Mouse (Mus musculus) heart, adult 2 months (tissue): ENCODE measurements around the gene Spats1. TPM values are rescaled to one million over a fixed set of nuclear protein-coding genes. Genes with fewer than 3 reads are reported as not detected.

ENCODE experiments used
- DNase-seq, 2 experiments: peaks; one replicate each; pipeline ENCODE4 v3.0.0; 2021
- H3K27ac ChIP-seq: fragments of 200-600 bp; 2 replicates; pipeline ENCODE4 v1.8.1; 2022
- H3K27me3 ChIP-seq: fragments of 200-500 bp; 2 replicates; pipeline ENCODE4 v1.6.1; 2012; ENCODE audit warnings: mild to moderate bottlenecking, low read length, inconsistent platforms, mixed read lengths; ENCODE audit not compliant: control insufficient read depth, insufficient read depth
- H3K36me3 ChIP-seq: fragments of 200-500 bp; 2 replicates; pipeline ENCODE4 v1.6.1; 2012; ENCODE audit warnings: low read length, inconsistent platforms; ENCODE audit not compliant: control insufficient read depth, insufficient read depth
- H3K4me1 ChIP-seq: fragments of 200-500 bp; 2 replicates; pipeline ENCODE4 v1.6.1; 2011; ENCODE audit warnings: low read length; ENCODE audit not compliant: control insufficient read depth, insufficient read depth
- H3K4me3 ChIP-seq: fragments of 200-600 bp; 2 replicates; pipeline ENCODE4 v1.8.1; 2022
- H3K79me2 ChIP-seq: fragments of 200-500 bp; replicated peaks from 2 replicates; pipeline ENCODE4 v1.6.1; 2012; ENCODE audit warnings: mild to moderate bottlenecking, inconsistent platforms, low read length, moderate library complexity, mixed read lengths; ENCODE audit not compliant: control insufficient read depth, insufficient read depth
- H3K9ac ChIP-seq: fragments of 200-500 bp; 2 replicates; pipeline ENCODE4 v1.6.1; 2012; ENCODE audit warnings: low read depth, mild to moderate bottlenecking, control low read depth, inconsistent platforms, low read length, mixed read lengths
- CTCF ChIP-seq: fragments of 200-600 bp; IDR thresholded peaks from 2 replicates; pipeline ENCODE4 v1.8.1; 2022; ENCODE audit warnings: antibody characterized with exemption, mild to moderate bottlenecking, moderate library complexity
- EP300 ChIP-seq: fragments of 200-500 bp; IDR thresholded peaks from 2 replicates; pipeline ENCODE4 v1.6.1; 2011; ENCODE audit warnings: low read depth, low read length, control low read depth; ENCODE audit not compliant: insufficient read depth
- POLR2A ChIP-seq: fragments of 200-500 bp; IDR thresholded peaks from 2 replicates; pipeline ENCODE4 v1.6.1; 2011; ENCODE audit warnings: mild to moderate bottlenecking, low read depth, low read length, control low read depth; ENCODE audit not compliant: insufficient read depth
- WGBS: fragments of 180-500 bp; shearing (Covaris S2); methylation state at CpG from one replicate; pipeline ENCODE4 v1.1.7; 2018; 5-methylcytosine and 5-hydroxymethylcytosine counted together
- intact Hi-C: fragments of 180-260 bp; cut with DNase I; formaldehyde crosslinking; loops from one replicate; pipeline ENCODE4 v1.15.1; 2025
- polyA plus RNA-seq: library from polyadenylated mRNA; depleted of rRNA; stranded (reverse); fragments of >200 nt; gene quantifications from 2 replicates; pipeline ENCODE4 v1.2.3, GENCODE M21; 2012
- total RNA-seq, 2 experiments: library from RNA; stranded (reverse); gene quantifications; 2 replicates each; pipeline ENCODE4 v1.2.3; 2021

The Spats1 gene
- total and polyA plus RNA-seq, 3 experiments, result 0.16 TPM; not detected in 2

DNA sequence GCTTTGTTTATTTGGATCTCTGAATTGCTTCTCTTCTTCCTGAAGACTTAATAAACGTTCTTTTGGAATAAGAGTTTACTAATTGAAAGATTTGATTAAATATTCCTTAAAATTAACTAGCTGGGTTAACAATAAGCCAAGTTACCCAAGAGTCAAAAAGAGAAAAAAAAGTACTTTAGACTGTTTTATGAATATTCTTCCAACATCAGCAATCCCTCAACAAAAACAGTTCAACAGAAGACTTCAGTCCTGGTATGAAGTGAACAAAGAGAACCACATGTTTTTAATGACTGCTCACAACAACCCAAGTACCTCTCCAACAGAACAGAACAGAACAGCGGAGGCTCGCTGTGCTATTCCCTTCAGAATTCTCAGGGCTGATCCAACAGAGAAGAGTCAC is 72.6 kb downstream of the Spats1 start:
- H3K4me3 ChIP-seq, result no peak overlapping the region
- no peaks in the 10 kb centered on the region for H3K27me3 ChIP-seq
- WGBS, result 86% methylated on average over 3 of the region's 3 CpGs
- peaks cover 1% of the 10 kb centered on the region for H3K79me2 ChIP-seq
- H3K4me1 ChIP-seq, result peaks cover 2% of the 10 kb centered on the region
- TF ChIP-seq POLR2A (no peak), EP300 (no peak)
- no peak for DNase-seq
- intact Hi-C loops, result loop anchor here (10.0 kb wide), 1 partner anchor 1138 kb away; no protein-coding TSS in a partner anchor
- H3K27ac ChIP-seq, result no peak overlapping the region
- H3K36me3 ChIP-seq, result peaks cover 10% of the 10 kb centered on the region
- H3K9ac ChIP-seq, result no peak overlapping the region

- no peak for TF ChIP-seq EP300
- TF ChIP-seq CTCF, result no peak
- no peak for TF ChIP-seq POLR2A
- Histone ChIP-seq H3K36me3 (peaks cover 7% of the 10 kb centered on the region), H3K79me2 (peaks cover 1% of the 10 kb centered on the region), H3K27ac (no peak overlapping the region), H3K4me1 (peaks cover 2% of the 10 kb centered on the region), H3K27me3 (no peaks in the 10 kb centered on the region), H3K4me3 (no peak overlapping the region), H3K9ac (no peak overlapping the region)
- WGBS, result 94% methylated on average over 1 of the region's 1 CpGs
- intact Hi-C loops, result loop anchor here (10.0 kb wide), 1 partner anchor 1137 kb away; no protein-coding TSS in a partner anchor
- no peak for DNase-seq
Observed at GRCm38 (mm10) chr17:45402126-45402525, 73.1 kb downstream of the Spats1 start.

GRCm38 (mm10) chr17:45401126-45401905 is 73.9 kb downstream of the Spats1 start:
- H3K27me3 ChIP-seq, result no peaks in the 10 kb centered on the region
- H3K36me3 ChIP-seq, result peaks cover 4% of the 10 kb centered on the region
- no peak overlapping the region for H3K27ac ChIP-seq
- H3K79me2 ChIP-seq, result peaks cover 1% of the 10 kb centered on the region
- no peak for TF ChIP-seq POLR2A
- no peak for TF ChIP-seq CTCF
- TF ChIP-seq EP300, result no peak
- H3K4me1 ChIP-seq, result peaks cover 2% of the 10 kb centered on the region
- DNase-seq, result no peak
- no peak overlapping the region for H3K9ac ChIP-seq
- 83% methylated on average over 5 of the region's 5 CpGs for WGBS
- intact Hi-C loops, result loop anchor here (10.0 kb wide), 1 partner anchor 1137 kb away; no protein-coding TSS in a partner anchor
- H3K4me3 ChIP-seq, result no peak overlapping the region

DNA sequence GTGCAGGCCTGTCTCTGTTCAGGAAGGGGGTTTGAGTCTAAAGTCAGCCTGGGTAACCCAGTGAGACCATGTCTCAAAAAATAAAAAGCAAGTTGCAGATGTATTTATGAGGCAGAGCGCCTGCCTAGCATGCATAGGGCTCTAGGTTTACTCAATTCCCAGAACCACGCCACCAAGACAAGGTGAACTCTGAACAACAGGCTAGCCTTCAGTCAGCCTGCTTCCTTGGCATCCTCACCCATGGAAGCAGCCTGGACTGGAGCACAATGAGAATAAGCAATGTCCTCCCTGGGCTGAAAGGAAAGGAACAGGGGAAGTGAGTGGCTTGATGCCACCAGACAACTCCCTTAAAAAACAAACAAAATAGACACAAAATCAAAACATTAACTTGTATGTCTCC is 77.2 kb downstream of the Spats1 start:
- intact Hi-C loops, result no loop called here
- peaks cover 3% of the 10 kb centered on the region for H3K36me3 ChIP-seq
- H3K79me2 ChIP-seq, result peaks cover 3% of the 10 kb centered on the region
- no peak for TF ChIP-seq POLR2A
- no peak for TF ChIP-seq CTCF
- TF ChIP-seq EP300, result no peak
- H3K4me1 ChIP-seq, result peaks cover 2% of the 10 kb centered on the region
- H3K9ac ChIP-seq, result no peak overlapping the region
- H3K27ac ChIP-seq, result no peak overlapping the region
- no peak overlapping the region for H3K4me3 ChIP-seq
- DNase-seq, result no peak
- no peaks in the 10 kb centered on the region for H3K27me3 ChIP-seq
- 95% methylated on average over 2 of the region's 2 CpGs for WGBS

DNA sequence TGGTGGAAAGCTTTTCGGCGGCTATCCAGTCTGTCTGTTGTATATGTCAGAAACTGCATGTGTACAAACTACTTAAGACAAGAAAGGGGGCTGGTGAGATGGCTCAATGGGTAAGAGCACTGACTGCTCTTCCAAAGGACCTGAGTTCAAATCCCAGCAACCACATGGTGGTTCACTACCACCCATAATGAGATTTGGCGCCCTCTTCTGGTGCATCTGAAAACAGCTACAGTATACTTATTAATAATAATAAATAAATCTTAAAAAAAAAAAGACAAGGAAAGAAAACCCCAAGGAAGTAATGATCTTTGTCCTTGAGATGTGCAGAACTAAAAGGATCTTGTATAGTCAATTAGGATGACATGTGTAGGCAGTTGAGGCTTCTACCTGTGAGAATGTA is 77.7 kb downstream of the Spats1 start:
- Histone ChIP-seq H3K79me2 (peaks cover 3% of the 10 kb centered on the region; the same call in 1 of the 2 replicates), H3K4me1 (peaks cover 2% of the 10 kb centered on the region), H3K27ac (no peak overlapping the region), H3K27me3 (no peaks in the 10 kb centered on the region), H3K9ac (no peak overlapping the region), H3K4me3 (no peak overlapping the region), H3K36me3 (peaks cover 2% of the 10 kb centered on the region; the same call in 1 of the 2 replicates)
- intact Hi-C loops, result no loop called here
- no peak for TF ChIP-seq EP300
- peak; percentile 53 for TF ChIP-seq CTCF
- DNase-seq, result no peak
- WGBS, result 77% methylated on average over 3 of the region's 3 CpGs

DNA sequence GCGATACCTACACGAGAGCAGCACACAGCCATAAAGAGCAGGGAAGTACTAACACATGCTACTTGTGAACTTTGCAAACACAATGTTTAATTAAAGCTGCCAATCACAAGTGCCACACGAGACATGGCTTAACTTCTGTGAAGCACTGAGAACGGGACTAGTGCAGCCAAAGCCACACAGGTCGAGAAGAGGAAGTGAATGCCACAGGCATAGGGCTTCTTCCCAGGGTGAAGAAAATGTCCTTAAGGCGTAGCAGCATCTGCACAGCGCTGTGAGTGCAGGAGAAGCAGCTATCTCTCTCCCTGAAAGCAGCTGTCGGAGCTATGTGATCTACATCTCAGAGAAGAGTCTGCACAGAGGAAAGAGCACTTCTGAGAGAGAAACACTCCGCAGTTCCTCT is 80.6 kb downstream of the Spats1 start:
- TF ChIP-seq POLR2A (no peak), EP300 (no peak), CTCF (no peak)
- 75% methylated on average over 9 of the region's 9 CpGs for WGBS
- peaks cover 2% of the 10 kb centered on the region; the same call in 1 of the 2 replicates for H3K36me3 ChIP-seq

More for the DNA sequence above, 80.6 kb downstream of the Spats1 start:
- H3K9ac ChIP-seq, result no peak overlapping the region
- no peak overlapping the region for H3K27ac ChIP-seq
- H3K27me3 ChIP-seq, result no peaks in the 10 kb centered on the region
- no peak for DNase-seq
- intact Hi-C loops, result no loop called here
- H3K79me2 ChIP-seq, result 0 out of 2 replicates have a peak, but pooled peaks cover 1% of the 10 kb centered on the region
- H3K4me3 ChIP-seq, result no peak overlapping the region
- H3K4me1 ChIP-seq, result no peaks in the 10 kb centered on the region
